Mouse (Mus musculus) limb, embryonic 14.5 days (tissue): ENCODE results near the gene Fzr1. TPM values are rescaled to one million over a fixed set of nuclear protein-coding genes. Genes with fewer than 3 reads are reported as not detected.

ENCODE experiments used
- ATAC-seq: fragments of 200-750 bp; cut with Nextera tagmentation; 2 replicates; pipeline ENCODE4 v1.8.0; 2017; ENCODE audit warnings: low read depth, moderate number of reproducible peaks, moderate TSS enrichment; ENCODE audit not compliant: low FRiP score
- DNase-seq: peaks from one replicate; pipeline ENCODE4 v3.0.0-alpha.2; 2015; ENCODE audit warnings: low spot score
- H3K27ac ChIP-seq: fragments of 300-500 bp; sonication (generic); replicated peaks from 2 replicates; pipeline ENCODE4 v1.5.1; 2014; ENCODE audit warnings: low read depth, mild to moderate bottlenecking, low read length, moderate library complexity, mixed read lengths
- H3K27me3 ChIP-seq: fragments of 300-500 bp; sonication (generic); 2 replicates; pipeline ENCODE4 v1.6.1; 2014; ENCODE audit warnings: low read length, mixed read lengths; ENCODE audit not compliant: control insufficient read depth, insufficient read depth
- H3K36me3 ChIP-seq: fragments of 300-500 bp; sonication (generic); 2 replicates; pipeline ENCODE4 v1.6.1; 2014; ENCODE audit warnings: mild to moderate bottlenecking, low read length, moderate library complexity, mixed read lengths; ENCODE audit not compliant: control insufficient read depth, insufficient read depth
- H3K4me1 ChIP-seq: fragments of 300-500 bp; sonication (generic); 2 replicates; pipeline ENCODE4 v1.6.1; 2014; ENCODE audit warnings: antibody characterized with exemption, low read length, mixed read lengths; ENCODE audit not compliant: control insufficient read depth, insufficient read depth
- H3K4me2 ChIP-seq: fragments of 300-500 bp; sonication (generic); replicated peaks from 2 replicates; pipeline ENCODE4 v1.6.1; 2014; ENCODE audit warnings: low read depth, mild to moderate bottlenecking, low read length, moderate library complexity; ENCODE audit not compliant: severe bottlenecking
- H3K4me3 ChIP-seq: fragments of 300-500 bp; sonication (generic); replicated peaks from 2 replicates; pipeline ENCODE4 v1.5.1; 2014; ENCODE audit warnings: low read length
- H3K9ac ChIP-seq: fragments of 300-500 bp; sonication (generic); 2 replicates; pipeline ENCODE4 v1.6.1; 2014; ENCODE audit warnings: mild to moderate bottlenecking, low read depth, low read length, moderate library complexity; ENCODE audit not compliant: severe bottlenecking
- H3K9me3 ChIP-seq: fragments of 300-500 bp; sonication (generic); 2 replicates; pipeline ENCODE4 v1.6.1; 2016; ENCODE audit warnings: low read length; ENCODE audit not compliant: control insufficient read depth
- POLR2A ChIP-seq: fragments of 200-500 bp; IDR thresholded peaks from 2 replicates; pipeline ENCODE4 v1.8.0; 2012; ENCODE audit warnings: inconsistent platforms, mild to moderate bottlenecking, moderate library complexity, borderline replicate concordance; ENCODE audit not compliant: insufficient read depth, insufficient read length; ENCODE audit errors: extremely low read depth
- WGBS: fragments of 180-500 bp; shearing (Covaris S2); extraction: QIAGEN DNeasy Blood & Tissue Kit; methylation state at CpG from one replicate; pipeline ENCODE4 v1.1.7; 2014; 5-methylcytosine and 5-hydroxymethylcytosine counted together
- polyA plus RNA-seq, 2 experiments: library from polyadenylated mRNA; depleted of rRNA in 1 of 2; stranded (reverse) in 1 of 2; unstranded in 1 of 2; fragments of >200 nt; fragmentation: Nextera tagmentation in 1 of 2; extraction: Ambion mirVana in 1 of 2; gene quantifications; 2 replicates each; pipeline versions ENCODE4 v1.2.1 to v1.2.3; 2012 to 2014

Gene Fzr1
- polyA plus RNA-seq, 2 experiments: 92.8 to 109 TPM

- no peak for TF ChIP-seq POLR2A
- Histone ChIP-seq H3K9ac (peak within 1 kb of the TSS; percentile 72), H3K4me3 (peak within 1 kb of the TSS; percentile 72), H3K9me3 (no peaks in the 10 kb centered on the region), H3K4me1 (peaks cover 18% of the 10 kb centered on the region), H3K36me3 (peaks cover 8% of the 10 kb centered on the region; the same call in 1 of the 2 replicates), H3K27ac (no peak within 1 kb of the TSS), H3K4me2 (peak within 1 kb of the TSS; percentile 95), H3K27me3 (no peaks in the 10 kb centered on the region)
- ATAC-seq (peak; percentile 91), DNase-seq (peak; percentile 87)
- WGBS: 3% methylated on average over 64 of the region's 79 CpGs
These were observed 21.1 kb downstream of the Fzr1 start, which contains the start of gene Mfsd12 for GRCm38 (mm10) chr10:81356991-81357844. Gene Mfsd12, plus strand, starts transcription at chr10:81357491.

GRCm38 (mm10) chr10:81356352-81356990 is 21.8 kb downstream of the Fzr1 start:
- WGBS: 44% methylated on average over 12 of the region's 12 CpGs
- DNase-seq: no peak
- Histone ChIP-seq H3K27ac (no peak overlapping the region), H3K9me3 (no peaks in the 10 kb centered on the region), H3K9ac (no peak overlapping the region), H3K4me3 (no peak overlapping the region; the same call in 1 of the 2 replicates), H3K36me3 (peaks cover 7% of the 10 kb centered on the region; the same call in 1 of the 2 replicates), H3K4me1 (peaks cover 18% of the 10 kb centered on the region), H3K27me3 (no peaks in the 10 kb centered on the region), H3K4me2 (peak overlapping the region; percentile 95; the same call in 1 of the 2 replicates)
- no peak for TF ChIP-seq POLR2A
- no peak for ATAC-seq

- Histone ChIP-seq H3K4me3 (no peak overlapping the region), H3K27me3 (no peaks in the 10 kb centered on the region), H3K9ac (no peak overlapping the region), H3K36me3 (peaks cover 7% of the 10 kb centered on the region; the same call in 1 of the 2 replicates), H3K4me1 (peaks cover 18% of the 10 kb centered on the region), H3K4me2 (no peak overlapping the region), H3K9me3 (no peaks in the 10 kb centered on the region), H3K27ac (no peak overlapping the region)
- 82% methylated on average over 4 of the region's 4 CpGs for WGBS
- ATAC-seq (no peak), DNase-seq (no peak)
- no peak for TF ChIP-seq POLR2A
These were observed 22.8 kb downstream of the Fzr1 start for GRCm38 (mm10) chr10:81355533-81355932.

DNA sequence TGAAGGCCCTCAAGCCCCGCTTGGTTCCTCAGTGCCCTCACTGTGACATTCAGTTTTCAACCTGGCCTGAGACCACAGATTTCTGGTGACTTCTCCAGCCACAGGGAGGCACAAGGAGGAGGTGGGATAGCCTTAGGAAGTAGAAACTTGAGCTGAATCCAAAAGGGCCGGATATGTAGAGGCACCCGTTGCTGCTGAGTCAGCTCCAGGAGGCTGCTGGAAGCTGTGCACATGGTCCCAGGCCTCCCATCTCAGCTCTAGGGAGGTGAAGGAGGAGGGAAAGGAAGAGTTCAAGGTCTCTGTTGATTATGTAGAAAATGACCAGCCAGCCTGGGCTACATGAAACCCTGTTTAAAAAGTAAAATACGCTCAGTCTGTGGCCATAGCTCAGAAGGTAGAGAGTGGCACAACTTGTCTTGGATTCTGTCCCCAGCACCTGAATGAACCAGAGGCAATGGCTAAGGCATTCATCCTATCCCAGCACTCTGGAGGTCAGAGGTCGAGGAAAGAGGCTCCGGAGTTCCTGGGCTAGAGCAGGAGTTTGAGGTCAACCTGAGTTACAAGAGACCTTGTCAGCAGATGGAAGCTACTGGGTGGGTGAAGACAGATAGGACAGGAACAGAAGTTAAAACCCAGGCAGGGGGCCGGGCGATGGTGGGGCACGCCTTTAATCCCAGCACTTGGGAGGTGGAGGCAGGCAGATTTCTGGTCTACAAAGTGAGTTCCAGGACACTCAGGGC is 23.4 kb downstream of the Fzr1 start:
- no peaks in the 10 kb centered on the region for H3K27me3 ChIP-seq
- ATAC-seq (no peak), DNase-seq (no peak)
- H3K9ac ChIP-seq: no peak overlapping the region
- no peak overlapping the region for H3K4me2 ChIP-seq
- TF ChIP-seq POLR2A: no peak
- no peak overlapping the region for H3K27ac ChIP-seq
- H3K4me3 ChIP-seq: no peak overlapping the region
- 70% methylated on average over 9 of the region's 9 CpGs for WGBS
- peaks cover 1% of the 10 kb centered on the region; the same call in 1 of the 2 replicates for H3K36me3 ChIP-seq
- no peaks in the 10 kb centered on the region for H3K9me3 ChIP-seq
- H3K4me1 ChIP-seq: peaks cover 18% of the 10 kb centered on the region
